Comparison of ENCODE assay signal across 8 mouse cellular contexts in the genomic region with DNA sequence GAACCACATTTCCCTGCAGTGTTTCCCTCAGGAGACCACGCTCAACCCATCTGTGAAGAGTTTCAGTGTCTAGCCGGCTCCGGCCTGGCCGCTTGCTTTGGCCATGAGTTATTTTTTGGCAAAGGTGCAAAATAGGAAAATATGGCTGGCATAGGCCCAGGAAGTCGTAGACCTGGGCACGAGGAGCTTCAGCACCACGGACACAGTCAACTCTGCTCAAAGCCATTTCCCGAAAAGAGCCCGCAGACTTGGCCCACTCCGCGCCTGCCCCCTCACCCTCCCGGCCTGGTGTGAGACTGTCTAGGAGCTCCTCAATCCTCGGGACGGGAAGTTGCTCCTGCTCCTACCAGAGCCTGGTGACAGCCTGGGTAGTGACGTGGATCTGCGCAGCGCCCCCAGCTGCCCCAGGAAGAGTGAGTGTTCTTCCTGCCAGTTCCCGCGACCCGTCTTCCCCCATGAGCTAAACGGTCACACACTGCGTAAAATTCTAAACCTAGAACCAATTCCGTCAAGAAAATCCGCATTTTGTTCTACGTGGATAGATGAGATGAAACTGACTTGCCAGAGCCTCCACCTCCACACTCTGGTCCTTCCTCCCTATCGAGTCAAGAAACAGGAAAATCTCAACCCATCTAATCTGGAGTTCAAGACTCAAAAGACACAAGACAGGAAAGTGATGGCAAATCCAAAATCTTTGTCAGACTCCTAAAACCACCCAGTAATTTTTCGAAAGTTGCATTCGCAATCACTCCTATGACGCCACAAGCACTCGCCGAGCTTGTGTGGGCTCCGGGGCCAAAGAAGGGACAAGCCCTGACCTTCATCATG. TPM values are rescaled to one million over a fixed set of nuclear protein-coding genes. Genes with fewer than 3 reads are reported as not detected.
DNase-seq lines count a peak whose midpoint lies in the region; ATAC-seq lines count a peak whose summit lies in the region.

No protein-coding gene starts in this region.

- peaks cover 45% of the 10 kb centered on the region for H3K27me3 ChIP-seq in limb, embryonic 12.5 days
- peaks cover 18% of the 10 kb centered on the region for H3K27me3 ChIP-seq in midbrain, embryonic 10.5 days (ENCODE audit: low read depth, poor library complexity, severe bottlenecking)
- no peaks in the 10 kb centered on the region for H3K27me3 ChIP-seq in stomach, embryonic 16.5 days (ENCODE audit: control insufficient read depth, insufficient read depth, low read length)

- no peaks in the 10 kb centered on the region for H3K36me3 ChIP-seq in limb, embryonic 12.5 days
- H3K36me3 ChIP-seq in midbrain, embryonic 10.5 days, result no peaks in the 10 kb centered on the region
- no peaks in the 10 kb centered on the region for H3K36me3 ChIP-seq in stomach, embryonic 16.5 days (ENCODE audit: control insufficient read depth, insufficient read depth, low read length)

- H3K27ac ChIP-seq in limb, embryonic 12.5 days, result no peak overlapping the region
- peak overlapping the region; percentile 88 for H3K27ac ChIP-seq in midbrain, embryonic 10.5 days (replicated peaks)
- no peak overlapping the region; the same call in 1 of the 2 replicates for H3K27ac ChIP-seq in stomach, embryonic 16.5 days (ENCODE audit: low read length)

- no peak for ATAC-seq in limb, embryonic 12.5 days (ENCODE audit: insufficient number of reproducible peaks, insufficient read depth, low FRiP score, low TSS enrichment, low read depth)
- peak; percentile 73 for ATAC-seq in stomach, embryonic 16.5 days (ENCODE audit: insufficient read depth, low FRiP score)

- peaks cover 9% of the 10 kb centered on the region; the same call in 1 of the 2 replicates for H3K4me1 ChIP-seq in limb, embryonic 12.5 days (replicated peaks)
- H3K4me1 ChIP-seq in midbrain, embryonic 10.5 days, result peaks cover 20% of the 10 kb centered on the region
- no peaks in the 10 kb centered on the region for H3K4me1 ChIP-seq in stomach, embryonic 16.5 days (ENCODE audit: control insufficient read depth, insufficient read depth, low read length)

- peak overlapping the region; percentile 64 for H3K4me3 ChIP-seq in limb, embryonic 12.5 days (replicated peaks)
- peak overlapping the region; percentile 81 for H3K4me3 ChIP-seq in midbrain, embryonic 10.5 days
- peak overlapping the region; percentile 74 for H3K4me3 ChIP-seq in stomach, embryonic 16.5 days (replicated peaks; ENCODE audit: low read length)

- peak overlapping the region; percentile 87 for H3K4me2 ChIP-seq in limb, embryonic 12.5 days
- peak overlapping the region; percentile 93 for H3K4me2 ChIP-seq in stomach, embryonic 16.5 days (ENCODE audit: low read depth, low read length)

- peak overlapping the region; percentile 66 for H3K9ac ChIP-seq in limb, embryonic 12.5 days (replicated peaks)
- H3K9ac ChIP-seq in stomach, embryonic 16.5 days (ENCODE audit: low read length), result peak overlapping the region; percentile 85

- DNase-seq in layer of hippocampus, adult 11-12 months (ENCODE audit: low spot score), result peak; percentile 50
- DNase-seq in layer of hippocampus, adult 9-10 months (ENCODE audit: low spot score), result no peak
- peak; percentile 59 for DNase-seq in embryo, embryonic 11 days
- DNase-seq in heart, adult 8-10 months (ENCODE audit: low spot score), result peak; percentile 37
- DNase-seq in kidney, adult 11 months, result peak; percentile 39
- peak; percentile 61 for DNase-seq in midbrain, embryonic 10.5 days (ENCODE audit: low spot score)

- no peaks in the 10 kb centered on the region for H3K9me3 ChIP-seq in limb, embryonic 12.5 days
- H3K9me3 ChIP-seq in midbrain, embryonic 10.5 days (replicated peaks), result no peaks in the 10 kb centered on the region
- H3K9me3 ChIP-seq in stomach, embryonic 16.5 days (replicated peaks; ENCODE audit: control insufficient read depth, low read length), result no peaks in the 10 kb centered on the region

- WGBS in limb, embryonic 12.5 days, result 10% methylated on average over 32 of the region's 32 CpGs
- WGBS in midbrain, embryonic 10.5 days, result 9% methylated on average over 32 of the region's 32 CpGs
- WGBS in stomach, embryonic 16.5 days, result 10% methylated on average over 32 of the region's 32 CpGs

RNA-seq across cellular contexts. Expression of gene Slc35g2, which starts 0.9 kb away (rescaled TPM):
- total RNA-seq in heart, adult 8-10 months (2022), result 1 to 10 TPM; 2.8 to 4.0 (median 3.2) TPM
- polyA plus RNA-seq in limb, embryonic 12.5 days (2016; fragmentation: Nextera tagmentation; extraction: Ambion mirVana), result 2.3 and 2.9 TPM in 2 replicates
- 6.5 TPM in 2 replicates for polyA plus RNA-seq in midbrain, embryonic 10.5 days (2016; fragmentation: Nextera tagmentation; extraction: Ambion mirVana)
- 7.5 and 9.2 TPM in 2 replicates for polyA plus RNA-seq in stomach, embryonic 16.5 days (2015; fragmentation: Nextera tagmentation; extraction: Ambion mirVana)

RNA-seq across cellular contexts. Expression of gene Nck1, which starts 24.1 kb away (rescaled TPM):
- 10 to 100 TPM; 37.5 to 45.2 (median 42.9) TPM for total RNA-seq in heart, adult 8-10 months (2022)
- 69.7 and 70.2 TPM in 2 replicates for polyA plus RNA-seq in limb, embryonic 12.5 days (2016; fragmentation: Nextera tagmentation; extraction: Ambion mirVana)
- polyA plus RNA-seq in midbrain, embryonic 10.5 days (2016; fragmentation: Nextera tagmentation; extraction: Ambion mirVana), result 58.8 and 63.5 TPM in 2 replicates
- polyA plus RNA-seq in stomach, embryonic 16.5 days (2015; fragmentation: Nextera tagmentation; extraction: Ambion mirVana), result 66.6 and 71.3 TPM in 2 replicates

RNA-seq across cellular contexts. Expression of gene Stag1, which starts 27.6 kb away (rescaled TPM):
- 10 to 100 TPM; 20.8 to 31.7 (median 27.6) TPM for total RNA-seq in heart, adult 8-10 months (2022)
- polyA plus RNA-seq in limb, embryonic 12.5 days (2016; fragmentation: Nextera tagmentation; extraction: Ambion mirVana), result 61.0 and 68.5 TPM in 2 replicates
- 50.8 and 51.6 TPM in 2 replicates for polyA plus RNA-seq in midbrain, embryonic 10.5 days (2016; fragmentation: Nextera tagmentation; extraction: Ambion mirVana)
- 31.9 and 35.7 TPM in 2 replicates for polyA plus RNA-seq in stomach, embryonic 16.5 days (2015; fragmentation: Nextera tagmentation; extraction: Ambion mirVana)
